Mouse (Mus musculus): ENCODE measurements at regions not wholly inside any gene's neighbourhood (a gene's known extent, or its start where the extent isn't known, plus 50 kb on each side); places are given as distances from the start of the nearest gene placed in this dataset.

DNA sequence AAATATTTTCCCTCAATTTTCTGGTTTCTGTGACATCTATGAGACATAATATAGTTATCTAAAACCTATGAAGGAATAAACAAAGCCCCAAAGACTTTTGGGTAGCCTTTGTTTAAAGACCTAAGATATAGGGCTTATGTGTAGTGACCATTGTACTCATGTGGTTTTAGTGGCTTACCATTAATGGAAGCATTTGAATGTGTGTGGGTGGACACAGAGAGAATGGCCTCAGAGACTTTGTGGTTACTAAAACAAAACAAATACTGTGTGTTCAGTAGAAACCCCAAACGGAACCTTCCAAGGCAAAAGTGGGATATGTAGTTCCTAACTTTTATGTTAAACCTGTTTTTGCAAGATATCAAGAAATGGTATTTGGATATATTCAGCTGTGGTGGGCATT, 1228.7 kb downstream of the Slc22a22 start:
- TF ChIP-seq POLR2A (IDR thresholded peaks at IDR 0.05; ENCODE audit: insufficient read depth, low read length) (no peak), CTCF (IDR thresholded peaks at IDR 0.05; ENCODE audit: low read depth, low read length) (no peak)
